Mouse (Mus musculus): Measurements from ENCODE around the gene Sel1l3.

DNA sequence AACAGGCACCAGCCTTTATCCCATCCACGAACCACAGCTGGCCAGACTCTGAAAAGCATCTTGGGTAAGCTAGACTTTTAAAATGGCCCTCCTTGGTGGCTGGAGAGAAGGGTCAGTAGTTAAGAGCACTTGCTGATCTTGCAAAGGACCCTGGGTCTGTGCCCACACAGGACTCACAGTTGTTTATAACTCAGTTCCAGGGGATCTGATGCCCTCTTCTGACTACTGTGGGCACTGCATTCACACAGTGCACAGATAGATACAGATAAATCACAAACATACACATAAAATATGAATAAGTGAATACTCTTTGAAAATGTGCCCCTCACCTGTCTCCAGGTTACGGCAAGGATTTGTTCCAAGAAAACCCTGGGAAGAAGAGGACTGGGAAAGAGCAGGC lies 79.7 kb downstream of the Sel1l3 start:
- TF ChIP-seq POLR2A (IDR thresholded peaks at IDR 0.05; ENCODE audit: low read depth, low read length) = no peak
- TF ChIP-seq CTCF (IDR thresholded peaks at IDR 0.05; ENCODE audit: extremely low read depth, insufficient read length, insufficient replicate concordance, low read depth, low read length) = peak; percentile 22; the same call in 1 of the 2 replicates
